8 mouse cellular contexts compared by ENCODE assay signal in the genomic region with DNA sequence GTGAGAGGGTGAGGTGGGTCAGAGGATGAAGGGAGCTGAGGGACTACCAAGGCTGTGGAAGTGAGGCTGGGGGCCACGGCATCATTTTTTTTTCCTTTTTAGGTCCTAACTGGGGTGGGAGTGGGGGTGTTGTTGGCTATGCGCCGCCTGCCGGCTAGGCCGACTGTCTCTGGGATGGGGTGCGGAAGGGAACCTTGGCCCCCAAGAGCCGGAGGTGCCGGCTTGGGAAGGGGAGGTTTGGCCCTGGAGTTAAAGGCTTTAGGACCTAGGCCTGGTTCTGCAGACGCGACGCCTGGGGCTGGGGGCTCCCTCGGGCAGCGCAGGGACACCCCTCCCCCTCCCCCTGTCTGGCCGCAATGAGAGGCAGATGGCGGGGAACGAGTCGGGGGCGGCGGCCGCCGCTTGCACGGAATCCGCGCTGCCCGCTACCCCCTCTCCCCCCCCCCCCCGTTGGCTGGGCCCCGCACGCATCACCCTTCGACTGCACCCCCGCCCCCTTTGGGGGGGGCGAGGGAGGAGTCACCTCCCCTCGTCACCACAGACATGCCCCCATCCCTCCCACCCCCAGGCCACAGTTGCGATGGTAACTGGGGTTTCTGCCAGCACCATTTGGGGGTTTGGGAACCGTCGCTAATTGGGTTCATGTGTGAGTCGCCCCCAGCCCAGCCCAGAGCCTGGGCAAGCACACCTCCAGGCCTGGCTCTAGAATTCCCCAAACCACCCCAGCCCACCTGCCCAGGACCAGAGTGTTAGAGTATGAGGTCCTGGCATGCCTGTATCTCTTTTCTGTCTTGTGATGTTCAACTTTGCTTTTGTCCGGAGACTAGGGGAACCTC. TPM values are rescaled to one million over a fixed set of nuclear protein-coding genes. Genes with fewer than 3 reads are reported as not detected.
A peak's percentile ranks its signal among the peaks of the same experiment; 100 is the strongest.
DNase-seq lines count a peak whose midpoint lies in the region; ATAC-seq and TF ChIP-seq lines count a peak whose summit lies in the region.

No protein-coding gene starts in this region.

- no peak for ATAC-seq in intestine, postnatal 0 days

- H3K4me3 ChIP-seq in left cerebral cortex, adult 2 months: peak overlapping the region; percentile 38
- H3K4me3 ChIP-seq in cortical plate, adult 2 months (ENCODE audit: insufficient read depth, low read length): peak overlapping the region; percentile 12; the same call in 1 of the 2 replicates
- peak overlapping the region; percentile 58 for H3K4me3 ChIP-seq in intestine, postnatal 0 days (ENCODE audit: low read depth, low read length)
- peak overlapping the region; percentile 75 for H3K4me3 ChIP-seq in midbrain, embryonic 10.5 days

- no peak; the same call in none of the 2 replicates for TF ChIP-seq CTCF in left cerebral cortex, adult 2 months (IDR thresholded peaks at IDR 0.05)
- no peak for TF ChIP-seq CTCF in cortical plate, adult 2 months (IDR thresholded peaks at IDR 0.05; ENCODE audit: extremely low read depth, insufficient read depth, low read length)
- peak; percentile 39 for TF ChIP-seq CTCF in intestine, postnatal 0 days (IDR thresholded peaks at IDR 0.05; ENCODE audit: low read depth)

- DNase-seq in left cerebral cortex, adult 2 months (ENCODE audit: extremely low spot score in 1 of 2, low spot score in 2 of 2): peak in 1 of 2 experiments; percentile 10
- no peak for DNase-seq in left cerebral cortex, adult 9 months (ENCODE audit: low spot score in 2 of 2)
- DNase-seq in gastrocnemius, postnatal 25 days: peak; percentile 51
- DNase-seq in midbrain, embryonic 10.5 days (ENCODE audit: low spot score): no peak
- peak; percentile 49 for DNase-seq in yolk sac, embryonic 10.5 days (ENCODE audit: low spot score)
- DNase-seq in T-cell, adult 2 months (ENCODE audit: low spot score): no peak

- H3K4me2 ChIP-seq in intestine, postnatal 0 days (replicated peaks; ENCODE audit: low read depth): peak overlapping the region; percentile 85

- H3K27ac ChIP-seq in left cerebral cortex, adult 2 months: no peak overlapping the region; the same call in 1 of the 2 replicates
- H3K27ac ChIP-seq in cortical plate, adult 2 months (ENCODE audit: insufficient read depth, low read length): no peak overlapping the region
- H3K27ac ChIP-seq in intestine, postnatal 0 days (ENCODE audit: low read depth, low read length): peak overlapping the region; percentile 77
- peak overlapping the region; percentile 95 for H3K27ac ChIP-seq in midbrain, embryonic 10.5 days (replicated peaks)

- H3K36me3 ChIP-seq in intestine, postnatal 0 days (ENCODE audit: control insufficient read depth, insufficient read depth): 0 out of 2 replicates have a peak, but pooled peaks cover 4% of the 10 kb centered on the region
- peaks cover 8% of the 10 kb centered on the region; the same call in 1 of the 2 replicates for H3K36me3 ChIP-seq in midbrain, embryonic 10.5 days

- no peaks in the 10 kb centered on the region for H3K4me1 ChIP-seq in cortical plate, adult 2 months (ENCODE audit: control insufficient read depth, insufficient read depth, low read length)
- H3K4me1 ChIP-seq in intestine, postnatal 0 days (replicated peaks; ENCODE audit: control insufficient read depth, insufficient read depth, low read length): no peaks in the 10 kb centered on the region; the same call in 1 of the 2 replicates
- H3K4me1 ChIP-seq in midbrain, embryonic 10.5 days: peaks cover 63% of the 10 kb centered on the region

- peak overlapping the region; percentile 69 for H3K9ac ChIP-seq in intestine, postnatal 0 days (ENCODE audit: low read depth, low read length)

- H3K9me3 ChIP-seq in intestine, postnatal 0 days (ENCODE audit: control insufficient read depth): no peaks in the 10 kb centered on the region
- H3K9me3 ChIP-seq in midbrain, embryonic 10.5 days (replicated peaks): no peaks in the 10 kb centered on the region

- WGBS in intestine, postnatal 0 days: 6% methylated on average over 21 of the region's 37 CpGs
- WGBS in midbrain, embryonic 10.5 days: under 1% methylated on average over 30 of the region's 37 CpGs

- intact Hi-C loops in left cerebral cortex, adult 2 months (cut with DNase I): no loop called here

- no peak for TF ChIP-seq POLR2A in cortical plate, adult 2 months (IDR thresholded peaks at IDR 0.05; ENCODE audit: extremely low read depth, insufficient read depth, low read length)

- 0 out of 2 replicates have a peak, but pooled peaks cover 12% of the 10 kb centered on the region for H3K27me3 ChIP-seq in intestine, postnatal 0 days (replicated peaks; ENCODE audit: control insufficient read depth, insufficient read depth, low read length)
- H3K27me3 ChIP-seq in midbrain, embryonic 10.5 days (ENCODE audit: low read depth, poor library complexity, severe bottlenecking): peaks cover 48% of the 10 kb centered on the region

RNA-seq across cellular contexts. Expression of gene Nfatc4, which starts 2.5 kb away (rescaled TPM):
- total RNA-seq in left cerebral cortex, adult 2 months (2021): 1 to 10 TPM; 1.1 to 2.6 TPM
- 1.8 and 2.0 TPM in 2 replicates for polyA plus RNA-seq in cortical plate, adult 2 months (2012; rRNA removed)
- total RNA-seq in gastrocnemius, postnatal 25 days (2021): 1 to 10 TPM; 3.2 to 5.9 TPM
- 5.9 and 6.1 TPM in 2 replicates for polyA plus RNA-seq in intestine, postnatal 0 days (2015; fragmentation: Nextera tagmentation; extraction: Ambion mirVana)
- 22.0 and 24.6 TPM in 2 replicates for polyA plus RNA-seq in midbrain, embryonic 10.5 days (2016; fragmentation: Nextera tagmentation; extraction: Ambion mirVana)

RNA-seq across cellular contexts. Expression of gene Nynrin, which starts 28.4 kb away (rescaled TPM):
- 1 to 10 TPM; 6.4 to 8.4 TPM for total RNA-seq in left cerebral cortex, adult 2 months (2021)
- polyA plus RNA-seq in cortical plate, adult 2 months (2012; rRNA removed): 2.6 and 2.8 TPM in 2 replicates
- total RNA-seq in gastrocnemius, postnatal 25 days (2021): 1 to 10 TPM; 2.6 to 4.1 TPM
- polyA plus RNA-seq in intestine, postnatal 0 days (2015; fragmentation: Nextera tagmentation; extraction: Ambion mirVana): 2.2 and 2.5 TPM in 2 replicates
- 22.3 and 25.1 TPM in 2 replicates for polyA plus RNA-seq in midbrain, embryonic 10.5 days (2016; fragmentation: Nextera tagmentation; extraction: Ambion mirVana)

RNA-seq across cellular contexts. Expression of gene Ripk3, which starts 36.8 kb away (rescaled TPM):
- total RNA-seq in left cerebral cortex, adult 2 months (2021): 1 to 10 TPM; 1.2 to 1.3 TPM
- 0.66 and 1.0 TPM in 2 replicates for polyA plus RNA-seq in cortical plate, adult 2 months (2012; rRNA removed)
- 1 to 10 TPM; 1.3 to 1.7 TPM for total RNA-seq in gastrocnemius, postnatal 25 days (2021)
- 39.2 and 47.3 TPM in 2 replicates for polyA plus RNA-seq in intestine, postnatal 0 days (2015; fragmentation: Nextera tagmentation; extraction: Ambion mirVana)
- 6.9 and 7.1 TPM in 2 replicates for polyA plus RNA-seq in midbrain, embryonic 10.5 days (2016; fragmentation: Nextera tagmentation; extraction: Ambion mirVana)

RNA-seq across cellular contexts. Expression of gene Adcy4, which starts 41.5 kb away (rescaled TPM):
- total RNA-seq in left cerebral cortex, adult 2 months (2021): 1 to 10 TPM; 3.0 to 6.3 TPM
- 3.4 and 4.4 TPM in 2 replicates for polyA plus RNA-seq in cortical plate, adult 2 months (2012; rRNA removed)
- total RNA-seq in gastrocnemius, postnatal 25 days (2021): 1 to 10 TPM; 6.4 to 6.5 TPM
- 3.5 and 4.3 TPM in 2 replicates for polyA plus RNA-seq in intestine, postnatal 0 days (2015; fragmentation: Nextera tagmentation; extraction: Ambion mirVana)
- polyA plus RNA-seq in midbrain, embryonic 10.5 days (2016; fragmentation: Nextera tagmentation; extraction: Ambion mirVana): 5.4 and 6.5 TPM in 2 replicates

RNA-seq across cellular contexts. Expression of gene Cbln3, which starts 58.8 kb away (rescaled TPM):
- total RNA-seq in left cerebral cortex, adult 2 months (2021): under 1 TPM; 0.20 to 0.26 TPM
- 0.42 and 0.68 TPM in 2 replicates for polyA plus RNA-seq in cortical plate, adult 2 months (2012; rRNA removed)
- not detected for total RNA-seq in gastrocnemius, postnatal 25 days (2021)
- polyA plus RNA-seq in intestine, postnatal 0 days (2015; fragmentation: Nextera tagmentation; extraction: Ambion mirVana): 0.16 and 0.26 TPM in 2 replicates
- polyA plus RNA-seq in midbrain, embryonic 10.5 days (2016; fragmentation: Nextera tagmentation; extraction: Ambion mirVana): 0.14 and 0.16 TPM in 2 replicates

Comparison
In these comparisons a context has a peak if more than half of its experiments do, and no peak if none do; other contexts are left out.
1. DNase-seq: peak in gastrocnemius, postnatal 25 days (single experiment) and yolk sac, embryonic 10.5 days (single experiment); none in left cerebral cortex, adult 9 months (0 of 2), midbrain, embryonic 10.5 days (single experiment) and T-cell, adult 2 months (single experiment).
2. H3K27ac ChIP-seq: peak in intestine, postnatal 0 days (single experiment) and midbrain, embryonic 10.5 days (single experiment); none in left cerebral cortex, adult 2 months (single experiment) and cortical plate, adult 2 months (single experiment).
3. H3K4me3 ChIP-seq: peak in every context shown above with its lines; median percentile 75 in midbrain, embryonic 10.5 days; 58 in intestine, postnatal 0 days; 38 in left cerebral cortex, adult 2 months; 12 in cortical plate, adult 2 months.